Mouse (Mus musculus): ENCODE data around the gene Etl4.

DNA sequence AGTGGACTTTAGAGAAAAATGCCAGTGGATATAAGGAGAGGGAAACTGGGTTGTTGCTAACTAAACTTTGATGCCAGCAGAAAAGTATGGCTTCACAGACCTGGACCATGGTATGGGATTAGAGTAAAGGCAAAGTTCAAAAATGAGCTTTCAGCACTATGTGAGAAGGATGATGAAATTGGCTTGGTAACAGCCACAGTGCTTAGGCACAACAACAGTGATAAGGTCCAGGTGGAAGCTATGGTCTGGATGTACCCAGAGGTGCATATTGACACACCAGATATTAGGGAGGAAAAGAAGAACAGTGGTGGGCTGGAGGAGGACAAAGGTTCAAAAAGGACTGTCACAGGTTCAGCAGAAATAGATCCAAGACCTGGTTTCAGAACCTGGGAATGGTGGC lies 631.7 kb downstream of the Etl4 start:
- TF ChIP-seq CTCF (IDR thresholded peaks at IDR 0.05; ENCODE audit: low read depth): no peak
- TF ChIP-seq EP300 (optimal IDR thresholded peaks at IDR 0.05): no peak
